ENCODE assay signal across 14 mouse cellular contexts in genomic region chr2:59212846-59213245, GRCm38 (mm10).
"Had no signal": no experiment of that assay in that cellular context is flagged by ENCODE, and none has a peak within 500 bp of the region (broad histone marks: within the 10 kb centered on the region; RNA-seq: fewer than 3 reads in every experiment).

No protein-coding gene starts in this region.

- H3K4me1 ChIP-seq: limb, embryonic 13.5 days had no signal

- H3K9me3 ChIP-seq: kidney, embryonic 15.5 days; limb, embryonic 10.5 days; limb, embryonic 13.5 days; liver, embryonic 13.5 days had no signal

- H3K36me3 ChIP-seq: limb, embryonic 13.5 days; liver, embryonic 13.5 days had no signal

- DNase-seq: kidney, adult 8-10 months; kidney, postnatal 10 days; kidney, postnatal 36 days; liver; liver, embryonic 13.5 days; lung, embryonic 14.5 days; midbrain, embryonic 14.5 days; thymus, adult 18-20 months; thymus, postnatal 36 days had no signal

- H3K27ac ChIP-seq: kidney, embryonic 15.5 days; limb, embryonic 10.5 days; limb, embryonic 13.5 days; liver, embryonic 13.5 days; macrophage had no signal

- H3K9ac ChIP-seq: kidney, embryonic 15.5 days; limb, embryonic 13.5 days; liver, embryonic 13.5 days; lung, embryonic 14.5 days had no signal

- H3K4me3 ChIP-seq: kidney, embryonic 15.5 days; limb, embryonic 10.5 days; limb, embryonic 13.5 days; liver, embryonic 13.5 days had no signal

- ATAC-seq: lung, postnatal 0 days had no signal

- H3K4me2 ChIP-seq: kidney, embryonic 15.5 days; limb, embryonic 13.5 days; liver, embryonic 13.5 days; lung, embryonic 14.5 days had no signal

- H3K27me3 ChIP-seq: kidney, embryonic 15.5 days; limb, embryonic 13.5 days; liver, embryonic 13.5 days had no signal
